Mouse (Mus musculus): ENCODE data around the gene Jph3.

DNA sequence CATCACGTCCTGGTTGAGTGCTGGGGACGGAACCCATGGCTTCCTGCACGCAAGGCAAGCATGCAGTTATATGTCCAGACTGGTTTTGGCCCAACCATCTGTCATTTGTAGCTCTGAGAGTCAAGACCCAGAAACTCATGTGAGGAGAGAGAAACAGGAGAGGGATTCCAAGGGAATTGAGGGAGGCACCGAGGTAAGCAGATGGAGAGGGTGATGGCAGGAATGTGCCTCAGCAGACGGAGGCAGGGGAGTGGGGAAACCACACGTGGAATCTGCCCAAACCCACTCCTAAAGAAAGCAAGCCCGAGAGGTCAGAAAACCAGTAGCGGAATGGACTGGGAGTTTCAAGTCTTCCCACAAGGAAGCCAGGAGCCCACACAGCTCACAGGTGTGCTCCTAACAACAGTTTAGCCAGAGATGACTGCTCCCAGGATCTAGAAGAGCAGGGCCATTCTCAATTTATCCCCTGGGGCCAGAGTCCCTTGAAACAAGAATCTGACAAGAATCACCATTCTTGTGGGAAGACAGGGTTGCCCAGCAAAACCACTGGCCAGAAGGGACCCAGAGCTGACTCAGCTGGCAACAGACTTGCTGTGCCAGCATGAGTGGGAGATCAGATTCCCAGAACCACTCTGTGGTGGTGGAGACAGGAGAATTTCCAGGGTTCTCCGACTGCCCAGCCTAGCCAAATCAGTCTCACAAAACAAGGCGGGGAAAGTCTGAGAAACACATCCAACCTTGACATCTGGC is 46.2 kb upstream of the Jph3 start:
- TF ChIP-seq POLR2A (IDR thresholded peaks at IDR 0.05; ENCODE audit: low read depth, low read length) (no peak), CTCF (IDR thresholded peaks at IDR 0.05; ENCODE audit: borderline replicate concordance, insufficient read depth, low read length) (no peak)
